Mouse (Mus musculus) forebrain, embryonic 12.5 days (tissue): ENCODE results near the gene Tns2. TPM values are rescaled to one million over a fixed set of nuclear protein-coding genes. Genes with fewer than 3 reads are reported as not detected.

ENCODE experiments used
- ATAC-seq: fragments of 200-750 bp; cut with Nextera tagmentation; 2 replicates; pipeline ENCODE4 v1.8.0; 2017; ENCODE audit warnings: moderate TSS enrichment; ENCODE audit not compliant: low FRiP score
- H3K27ac ChIP-seq: fragments of 300-500 bp; sonication (generic); 2 replicates; pipeline ENCODE4 v1.5.1; 2016; ENCODE audit warnings: mild to moderate bottlenecking
- H3K27me3 ChIP-seq: fragments of 300-500 bp; sonication (generic); 2 replicates; pipeline ENCODE4 v1.6.1; 2016; ENCODE audit warnings: mild to moderate bottlenecking
- H3K36me3 ChIP-seq: fragments of 300-500 bp; sonication (generic); replicated peaks from 2 replicates; pipeline ENCODE4 v1.6.1; 2016; ENCODE audit warnings: mild to moderate bottlenecking
- H3K4me1 ChIP-seq: fragments of 300-500 bp; sonication (generic); 2 replicates; pipeline ENCODE4 v1.6.1; 2016
- H3K4me2 ChIP-seq: fragments of 300-500 bp; sonication (generic); 2 replicates; pipeline ENCODE4 v1.6.1; 2016; ENCODE audit warnings: mild to moderate bottlenecking, moderate library complexity
- H3K4me3 ChIP-seq: fragments of 300-500 bp; sonication (generic); replicated peaks from 2 replicates; pipeline ENCODE4 v1.5.1; 2016; ENCODE audit warnings: mild to moderate bottlenecking
- H3K9ac ChIP-seq: fragments of 300-500 bp; sonication (generic); 2 replicates; pipeline ENCODE4 v1.6.1; 2016; ENCODE audit warnings: mild to moderate bottlenecking
- H3K9me3 ChIP-seq: fragments of 300-500 bp; sonication (generic); 2 replicates; pipeline ENCODE4 v1.6.1; 2016
- WGBS: fragments of 180-500 bp; shearing (Covaris S2); methylation state at CpG from one replicate; pipeline ENCODE4 v1.1.7; 2016; 5-methylcytosine and 5-hydroxymethylcytosine counted together
- polyA plus RNA-seq: library from polyadenylated mRNA; unstranded; fragments of >200 nt; fragmentation: Nextera tagmentation; extraction: Ambion mirVana; gene quantifications from 2 replicates; pipeline ENCODE4 v1.2.1, GENCODE M21; 2016

Gene Tns2
- polyA plus RNA-seq, 1 experiment from 2014 or later, result 8.2 TPM

DNA sequence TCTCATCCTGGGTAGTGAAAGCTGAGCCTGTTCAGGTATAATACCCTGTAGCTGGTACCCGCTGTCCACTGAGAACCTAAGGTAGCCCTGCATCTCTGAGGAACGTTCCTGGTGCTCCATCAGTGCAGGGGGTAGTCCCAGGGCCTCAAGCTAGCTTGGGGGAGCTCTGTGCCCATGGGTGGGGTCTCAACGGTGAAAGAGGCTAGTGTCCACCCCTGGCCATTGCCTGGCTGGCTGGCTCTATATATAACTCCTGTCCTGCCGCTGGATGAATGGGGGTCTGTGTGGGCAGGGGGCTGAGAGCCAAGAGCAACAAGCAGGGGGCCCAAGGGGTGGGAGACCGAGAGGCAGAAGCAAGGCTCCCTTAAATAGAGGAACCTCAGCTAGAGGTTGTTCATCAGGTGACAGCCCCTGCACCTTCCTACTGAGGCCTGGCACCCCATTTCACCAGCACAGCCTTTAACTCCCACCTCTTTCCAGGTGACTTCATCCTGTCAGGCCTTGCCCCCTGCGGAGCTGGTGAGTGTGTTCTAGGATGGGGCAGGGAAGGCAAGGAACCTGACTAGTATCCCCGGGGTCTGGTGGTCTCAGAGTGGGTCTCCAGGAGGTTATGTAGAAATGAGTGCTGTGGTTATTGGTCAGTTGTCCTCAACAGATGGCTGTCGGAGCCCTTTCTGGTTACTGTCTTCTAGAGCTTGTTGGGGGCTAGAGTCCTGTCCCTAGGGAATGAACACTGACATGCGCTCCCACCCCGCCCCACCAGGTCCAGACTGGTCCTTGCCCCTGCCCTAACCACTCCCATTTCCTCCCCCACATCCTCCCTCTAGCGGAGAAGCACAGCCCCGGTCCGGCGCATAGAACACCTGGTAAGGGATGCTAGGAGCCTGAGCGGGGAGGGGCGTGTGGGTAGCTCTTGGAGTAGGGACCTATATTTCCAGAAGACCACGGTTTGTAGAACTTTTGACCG lies 5.8 kb downstream of the Tns2 start:
- peak overlapping the region; percentile 37 for H3K4me3 ChIP-seq
- H3K36me3 ChIP-seq, result no peaks in the 10 kb centered on the region
- H3K27ac ChIP-seq, result no peak overlapping the region
- no peaks in the 10 kb centered on the region for H3K9me3 ChIP-seq
- no peak overlapping the region; the same call in 1 of the 2 replicates for H3K9ac ChIP-seq
- ATAC-seq, result no peak
- 27% methylated on average over 18 of the region's 18 CpGs for WGBS
- peak overlapping the region; percentile 57 for H3K4me2 ChIP-seq
- H3K4me1 ChIP-seq, result peaks cover 45% of the 10 kb centered on the region
- H3K27me3 ChIP-seq, result peaks cover 70% of the 10 kb centered on the region

DNA sequence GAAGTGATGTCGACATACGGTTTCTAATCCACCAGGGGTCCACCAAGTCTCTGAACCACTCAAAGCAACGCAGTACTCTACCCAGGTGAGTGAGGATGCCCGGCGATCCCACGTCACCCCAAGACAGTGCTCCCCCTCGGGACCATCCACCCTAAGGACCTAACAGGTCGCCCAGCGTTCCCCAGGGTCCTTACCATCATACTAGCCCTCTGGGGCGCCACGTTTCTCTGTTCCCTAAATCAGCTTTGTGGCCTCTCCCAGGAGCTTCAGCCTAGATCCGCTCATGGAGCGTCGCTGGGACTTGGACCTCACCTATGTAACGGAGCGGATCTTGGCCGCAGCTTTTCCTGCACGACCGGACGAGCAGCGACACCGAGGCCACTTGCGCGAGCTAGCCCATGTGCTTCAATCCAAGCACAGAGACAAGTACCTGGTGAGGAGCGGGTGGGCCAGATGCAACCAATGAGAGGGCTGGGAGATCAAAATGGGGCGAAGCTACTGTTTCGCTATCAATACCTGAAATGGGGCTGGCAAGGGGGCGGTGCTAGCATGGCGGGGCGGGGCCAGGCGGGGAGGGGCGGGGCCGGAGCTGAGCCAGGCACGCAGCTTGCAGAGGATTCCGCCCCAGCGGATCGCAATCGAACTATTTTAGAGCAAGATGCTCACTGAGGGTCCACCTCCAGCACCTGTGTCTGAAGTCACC lies 6.7 kb downstream of the Tns2 start:
- WGBS, result 3% methylated on average over 34 of the region's 38 CpGs
- ATAC-seq, result no peak
- Histone ChIP-seq H3K4me1 (peaks cover 36% of the 10 kb centered on the region), H3K9me3 (no peaks in the 10 kb centered on the region), H3K27ac (no peak overlapping the region), H3K4me3 (peak overlapping the region; percentile 37), H3K36me3 (no peaks in the 10 kb centered on the region), H3K9ac (peak overlapping the region; percentile 38; the same call in 1 of the 2 replicates), H3K27me3 (peaks cover 65% of the 10 kb centered on the region), H3K4me2 (peak overlapping the region; percentile 57)

DNA sequence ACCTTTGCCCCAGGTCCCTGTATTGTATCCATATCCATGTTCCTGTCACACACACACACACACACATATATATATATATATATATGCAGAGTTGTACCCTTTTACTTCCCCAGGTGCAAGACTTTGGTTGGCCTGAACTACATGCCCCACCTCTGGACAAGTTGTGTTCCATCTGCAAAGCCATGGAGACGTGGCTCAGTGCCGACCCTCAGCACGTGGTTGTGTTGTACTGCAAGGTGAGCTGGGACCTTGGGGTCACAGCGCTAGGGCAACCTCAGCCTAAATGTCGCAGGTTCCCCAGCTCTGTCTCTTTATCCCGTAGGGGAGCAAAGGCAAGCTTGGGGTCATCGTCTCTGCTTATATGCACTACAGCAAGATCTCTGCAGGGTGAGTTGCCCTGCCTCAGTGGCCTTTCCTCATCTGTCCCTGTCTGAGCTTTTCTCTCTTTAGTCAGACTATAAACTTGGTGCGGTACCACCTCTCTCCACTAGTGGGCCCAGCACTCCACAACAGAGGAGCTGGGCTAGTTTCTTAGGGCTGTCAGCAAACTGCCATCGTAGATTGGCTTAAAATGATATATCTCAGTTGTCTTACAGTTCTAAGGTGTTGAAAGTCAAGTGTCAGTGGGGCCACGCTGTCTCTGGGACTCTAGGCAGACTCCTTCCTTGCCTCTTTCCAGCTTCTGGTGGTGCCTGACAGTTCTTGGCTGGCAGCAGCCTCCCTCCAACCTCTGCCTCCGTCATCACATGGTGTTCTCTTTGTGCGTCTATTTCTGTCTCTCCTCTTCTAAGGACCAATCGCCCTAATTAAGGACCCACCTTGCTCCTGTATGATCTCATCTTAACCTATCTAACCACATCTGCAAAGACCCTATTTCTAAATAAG lies 7.7 kb downstream of the Tns2 start:
- no peak for ATAC-seq
- WGBS, result 33% methylated on average over 13 of the region's 13 CpGs
- Histone ChIP-seq H3K27me3 (peaks cover 55% of the 10 kb centered on the region), H3K4me2 (peak overlapping the region; percentile 57; the same call in 1 of the 2 replicates), H3K4me1 (peaks cover 26% of the 10 kb centered on the region), H3K9ac (0 out of 2 replicates have a peak overlapping the region, but pooled peaks have one; percentile 38), H3K36me3 (no peaks in the 10 kb centered on the region), H3K27ac (no peak overlapping the region), H3K9me3 (no peaks in the 10 kb centered on the region), H3K4me3 (no peak overlapping the region)

DNA sequence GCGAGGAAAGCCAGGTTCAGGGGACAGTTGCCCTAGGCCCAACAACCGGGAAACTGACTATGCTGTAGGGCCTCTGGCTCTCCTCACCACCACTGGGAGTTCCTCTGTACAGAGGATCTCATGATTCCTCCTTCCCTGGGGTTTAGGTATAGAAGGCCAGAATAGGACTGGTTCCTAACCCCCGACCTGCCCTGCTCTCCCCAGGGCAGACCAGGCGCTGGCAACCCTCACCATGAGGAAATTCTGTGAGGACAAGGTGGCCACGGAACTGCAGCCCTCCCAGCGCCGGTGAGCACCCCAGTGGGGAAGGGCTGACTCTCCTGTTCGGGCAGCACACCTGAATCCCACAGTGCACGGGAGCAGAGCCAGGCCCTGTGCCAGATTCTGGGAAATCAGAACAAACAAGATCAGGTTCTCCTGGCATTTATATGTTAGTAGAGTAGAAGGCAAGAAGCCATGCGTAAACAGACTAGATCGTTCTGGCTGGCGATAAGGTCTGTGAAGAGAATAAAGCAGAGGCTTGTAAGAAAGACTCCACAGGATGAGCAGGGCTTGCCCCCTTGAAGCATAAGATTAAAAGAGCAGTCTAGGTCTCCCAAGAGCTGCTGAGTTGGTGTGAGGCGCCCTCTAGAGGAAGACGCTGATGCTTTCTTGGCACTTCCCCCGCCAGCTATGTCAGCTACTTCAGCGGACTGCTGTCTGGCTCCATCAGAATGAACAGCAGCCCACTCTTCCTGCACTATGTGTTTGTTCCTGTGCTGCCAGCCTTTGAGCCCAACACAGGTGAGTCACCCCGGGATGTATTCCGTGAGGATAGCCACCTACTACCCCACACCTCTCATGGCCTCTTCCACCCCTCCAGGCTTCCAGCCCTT lies 8.7 kb downstream of the Tns2 start:
- WGBS, result 47% methylated on average over 18 of the region's 18 CpGs
- Histone ChIP-seq H3K4me2 (no peak overlapping the region), H3K36me3 (no peaks in the 10 kb centered on the region), H3K4me1 (peaks cover 16% of the 10 kb centered on the region), H3K4me3 (no peak overlapping the region), H3K27ac (no peak overlapping the region), H3K9ac (no peak overlapping the region), H3K27me3 (peaks cover 47% of the 10 kb centered on the region), H3K9me3 (no peaks in the 10 kb centered on the region)
- no peak for ATAC-seq

DNA sequence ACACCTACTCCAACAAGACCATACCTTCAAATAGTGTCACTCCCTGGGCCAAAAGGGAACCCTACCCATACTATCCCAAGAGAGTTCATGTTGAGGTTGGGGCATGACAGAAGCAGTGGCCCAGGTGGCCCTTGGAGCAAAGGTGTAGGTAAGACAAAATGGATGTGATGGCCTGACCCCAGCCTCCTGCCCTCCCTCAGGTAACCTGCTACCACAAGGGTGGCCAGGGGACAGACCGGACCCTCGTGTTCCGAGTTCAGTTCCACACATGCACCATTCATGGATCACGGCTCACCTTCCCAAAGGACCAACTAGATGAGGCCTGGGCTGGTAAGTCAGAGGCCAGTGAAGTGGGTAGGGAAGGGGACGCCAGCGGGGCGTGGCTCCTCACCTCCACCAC lies 10.1 kb downstream of the Tns2 start:
- 94% methylated on average over 7 of the region's 7 CpGs for WGBS
- H3K9me3 ChIP-seq, result no peaks in the 10 kb centered on the region
- H3K9ac ChIP-seq, result no peak overlapping the region
- H3K4me1 ChIP-seq, result peaks cover 12% of the 10 kb centered on the region
- H3K27me3 ChIP-seq, result peaks cover 33% of the 10 kb centered on the region
- no peak overlapping the region for H3K4me2 ChIP-seq
- no peak overlapping the region for H3K27ac ChIP-seq
- ATAC-seq, result no peak
- H3K4me3 ChIP-seq, result no peak overlapping the region
- H3K36me3 ChIP-seq, result peaks cover 2% of the 10 kb centered on the region; the same call in 1 of the 2 replicates

DNA sequence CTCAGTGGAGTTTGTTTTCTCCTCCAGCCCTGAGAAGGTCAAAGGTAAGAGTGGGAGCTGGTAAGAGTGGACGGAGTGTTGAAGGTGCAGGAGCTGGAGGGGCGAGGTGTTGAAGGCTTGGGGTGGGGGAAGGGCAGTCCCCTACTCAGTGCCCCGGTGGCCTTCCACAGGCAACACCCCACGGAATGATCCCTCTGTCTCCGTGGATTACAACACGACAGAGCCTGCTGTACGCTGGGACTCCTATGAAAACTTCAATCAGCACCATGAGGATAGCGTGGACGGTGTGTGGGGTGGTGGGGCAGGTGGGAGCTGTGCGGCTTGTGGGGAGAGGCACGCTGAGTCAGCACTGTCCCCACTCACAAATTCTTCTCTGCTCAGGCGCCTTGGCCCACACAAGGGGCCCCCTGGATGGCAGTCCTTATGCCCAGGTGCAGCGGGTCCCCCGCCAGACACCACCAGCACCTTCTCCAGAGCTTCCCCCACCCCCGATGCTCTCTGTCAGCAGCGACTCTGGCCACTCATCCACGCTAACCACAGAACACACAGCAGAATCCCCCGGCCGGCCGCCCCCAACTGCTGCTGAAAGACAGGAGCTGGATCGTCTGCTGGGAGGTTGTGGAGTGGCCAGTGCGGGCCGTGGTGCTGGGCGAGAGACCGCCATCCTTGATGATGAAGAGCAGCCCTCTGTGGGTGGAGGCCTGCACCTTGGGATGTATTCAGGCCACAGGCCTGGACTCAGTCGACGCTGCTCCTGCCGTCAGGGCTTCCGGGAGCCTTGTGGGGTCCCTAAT lies 10.7 kb downstream of the Tns2 start:
- H3K4me2 ChIP-seq, result no peak overlapping the region
- peaks cover 27% of the 10 kb centered on the region for H3K27me3 ChIP-seq
- no peak for ATAC-seq
- H3K27ac ChIP-seq, result no peak overlapping the region
- 77% methylated on average over 29 of the region's 29 CpGs for WGBS
- H3K9me3 ChIP-seq, result no peaks in the 10 kb centered on the region
- no peak overlapping the region for H3K9ac ChIP-seq
- no peak overlapping the region for H3K4me3 ChIP-seq
- peaks cover 8% of the 10 kb centered on the region; the same call in 1 of the 2 replicates for H3K36me3 ChIP-seq
- H3K4me1 ChIP-seq, result peaks cover 12% of the 10 kb centered on the region

DNA sequence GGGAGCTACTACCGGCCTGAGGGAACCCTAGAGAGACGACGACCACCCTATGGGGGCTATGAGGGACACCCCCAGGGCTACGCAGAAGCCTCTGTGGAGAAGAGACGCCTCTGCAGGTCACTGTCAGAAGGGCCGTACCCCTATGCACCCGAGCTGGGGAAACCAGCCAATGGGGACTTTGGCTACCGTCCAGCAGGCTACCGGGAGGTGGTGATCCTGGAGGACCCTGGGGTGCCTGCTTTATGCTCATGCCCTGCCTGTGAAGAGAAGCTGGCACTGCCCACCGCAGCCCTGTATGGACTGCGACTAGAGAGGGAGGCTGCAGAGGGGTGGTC lies 11.2 kb downstream of the Tns2 start:
- peaks cover 10% of the 10 kb centered on the region for H3K36me3 ChIP-seq
- no peak overlapping the region for H3K9ac ChIP-seq
- peaks cover 12% of the 10 kb centered on the region for H3K4me1 ChIP-seq
- no peaks in the 10 kb centered on the region for H3K9me3 ChIP-seq
- H3K27me3 ChIP-seq, result peaks cover 22% of the 10 kb centered on the region
- H3K27ac ChIP-seq, result no peak overlapping the region
- 82% methylated on average over 11 of the region's 11 CpGs for WGBS
- no peak overlapping the region for H3K4me2 ChIP-seq
- no peak overlapping the region for H3K4me3 ChIP-seq
- ATAC-seq, result no peak

DNA sequence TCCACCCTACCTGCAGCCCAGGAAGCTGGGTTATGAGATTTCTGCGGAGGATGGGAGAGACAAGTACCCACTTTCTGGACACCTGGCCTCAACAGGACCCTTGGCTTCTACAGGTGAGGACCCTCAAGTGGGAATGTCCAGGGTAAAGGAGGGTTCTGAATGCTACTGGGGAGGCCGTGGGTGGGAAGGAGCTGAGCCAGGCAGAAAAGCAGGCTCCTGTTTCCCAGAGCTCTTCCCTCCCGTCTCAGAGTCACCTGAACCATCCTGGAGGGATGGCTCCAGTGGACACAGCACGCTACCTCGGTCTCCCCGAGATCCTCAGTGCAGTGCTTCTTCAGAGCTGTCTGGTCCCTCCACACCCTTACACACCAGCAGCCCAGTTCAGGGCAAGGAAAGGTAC lies 12.0 kb downstream of the Tns2 start:
- no peak for ATAC-seq

DNA sequence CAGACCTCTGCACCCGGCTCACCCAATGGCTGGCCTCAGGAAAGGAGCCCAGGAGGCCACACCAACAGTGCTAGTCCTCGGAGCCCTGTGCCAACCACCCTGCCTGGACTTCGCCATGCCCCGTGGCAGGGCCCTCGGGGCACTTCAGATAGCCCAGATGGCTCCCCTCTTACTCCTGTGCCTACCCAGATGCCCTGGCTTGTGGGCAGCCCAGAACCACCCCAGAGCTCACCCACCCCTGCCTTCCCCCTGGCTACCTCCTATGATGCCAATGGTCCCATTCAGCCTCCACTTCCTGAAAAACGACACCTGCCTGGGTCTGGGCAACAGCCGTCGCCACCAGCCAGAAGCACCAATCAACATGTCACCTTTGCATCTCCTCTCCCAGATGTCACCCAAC lies 12.6 kb downstream of the Tns2 start:
- Histone ChIP-seq H3K36me3 (peaks cover 22% of the 10 kb centered on the region), H3K9me3 (no peaks in the 10 kb centered on the region), H3K4me2 (no peak overlapping the region), H3K4me3 (no peak overlapping the region), H3K9ac (no peak overlapping the region), H3K27ac (no peak overlapping the region), H3K4me1 (peaks cover 6% of the 10 kb centered on the region; the same call in 1 of the 2 replicates), H3K27me3 (peaks cover 8% of the 10 kb centered on the region)
- ATAC-seq, result no peak
- WGBS, result 80% methylated on average over 8 of the region's 8 CpGs

More for the DNA sequence above, 12.0 kb downstream of the Tns2 start:
- Histone ChIP-seq H3K4me3 (no peak overlapping the region), H3K4me2 (no peak overlapping the region), H3K36me3 (peaks cover 15% of the 10 kb centered on the region), H3K27me3 (peaks cover 14% of the 10 kb centered on the region), H3K4me1 (peaks cover 9% of the 10 kb centered on the region), H3K9ac (no peak overlapping the region), H3K9me3 (no peaks in the 10 kb centered on the region), H3K27ac (no peak overlapping the region)
- WGBS, result 86% methylated on average over 6 of the region's 6 CpGs

DNA sequence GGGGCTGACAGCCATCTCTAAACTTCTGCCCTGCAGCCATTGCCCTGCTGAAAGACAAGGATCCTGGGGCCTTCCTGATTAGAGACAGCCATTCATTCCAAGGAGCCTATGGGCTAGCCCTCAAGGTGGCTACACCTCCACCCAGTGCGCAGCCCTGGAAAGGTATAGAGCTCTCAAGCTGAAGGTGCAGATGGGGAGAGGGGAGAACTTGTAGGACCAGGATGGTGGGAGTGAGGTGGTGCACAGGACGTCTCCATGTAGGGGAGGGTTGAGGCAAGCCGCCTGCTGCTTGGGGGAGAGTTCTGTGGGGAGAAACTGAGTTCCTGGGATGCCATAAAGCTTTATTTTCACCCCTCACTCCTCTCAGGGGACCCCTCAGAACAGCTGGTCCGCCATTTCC lies 13.5 kb downstream of the Tns2 start:
- no peak for ATAC-seq
- WGBS, result 91% methylated on average over 4 of the region's 4 CpGs
- Histone ChIP-seq H3K4me3 (no peak overlapping the region), H3K9ac (no peak overlapping the region), H3K9me3 (no peaks in the 10 kb centered on the region), H3K4me1 (peaks cover 6% of the 10 kb centered on the region; the same call in 1 of the 2 replicates), H3K36me3 (peaks cover 30% of the 10 kb centered on the region), H3K27ac (no peak overlapping the region), H3K4me2 (no peak overlapping the region), H3K27me3 (0 out of 2 replicates have a peak, but pooled peaks cover 2% of the 10 kb centered on the region)
